Mouse (Mus musculus): Measurements from ENCODE around the gene Epn3. TPM values are rescaled to one million over a fixed set of nuclear protein-coding genes. Genes with fewer than 3 reads are reported as not detected.

Gene Epn3
- total RNA-seq, 2 experiments from 2014 or later: not detected

DNA sequence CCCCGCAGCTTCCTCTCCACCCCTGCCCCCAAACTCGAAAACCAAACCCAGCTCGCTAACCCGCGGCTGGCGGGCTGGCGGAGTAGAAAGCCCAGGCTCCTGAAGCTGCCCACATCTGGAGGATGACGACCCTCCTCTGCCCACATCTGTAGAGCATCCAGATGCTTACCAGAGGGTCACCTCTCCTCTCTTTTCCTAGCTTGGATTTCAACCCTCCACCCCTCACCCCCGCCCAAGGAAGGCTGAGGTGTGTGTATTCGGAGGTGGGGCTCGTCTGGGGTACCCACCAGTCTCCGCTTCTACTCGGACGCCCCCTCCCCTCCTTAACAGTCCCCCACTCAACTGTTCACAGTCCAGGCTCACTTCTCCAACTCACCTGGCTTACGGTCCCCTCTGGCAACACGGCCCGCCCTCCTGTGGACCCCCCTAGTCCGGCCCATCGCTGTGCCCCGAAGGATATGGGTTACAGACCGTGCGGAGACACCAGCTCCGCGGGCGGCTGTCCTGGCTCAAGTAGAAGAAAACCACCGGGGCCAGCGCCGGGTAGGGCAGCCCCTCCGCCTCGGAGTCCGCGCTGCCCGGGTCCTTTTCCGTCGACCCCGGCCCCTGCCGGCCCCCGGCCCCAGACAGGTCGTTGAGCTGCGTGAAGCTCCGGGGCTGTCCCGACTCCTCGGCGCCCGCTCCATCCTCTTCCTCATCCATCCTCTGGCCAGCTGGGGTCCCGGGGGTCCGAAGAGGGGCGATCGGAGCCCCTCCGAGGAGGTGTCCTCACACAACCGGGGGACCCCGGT is 26.7 kb downstream of the Epn3 start:
- ATAC-seq (replicated peaks; ENCODE audit: low FRiP score, low TSS enrichment, poor library complexity, severe bottlenecking): no peak

DNA sequence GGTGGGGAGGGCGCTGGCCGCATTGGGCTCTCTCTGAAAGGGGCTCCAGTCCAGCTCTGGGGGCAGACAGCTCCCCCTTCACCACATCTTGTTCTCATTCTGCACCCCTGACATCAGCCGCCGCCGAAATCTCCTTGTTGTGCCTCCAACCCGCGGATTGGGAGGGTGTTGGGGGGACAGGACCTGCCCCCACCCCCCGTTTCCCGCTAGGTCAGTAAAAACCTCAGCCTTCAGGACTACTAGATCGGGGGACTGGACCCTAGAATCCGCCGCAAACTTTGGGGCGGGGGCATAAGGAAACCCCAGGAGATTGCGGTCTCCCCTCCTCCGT is 27.2 kb downstream of the Epn3 start:
- ATAC-seq (replicated peaks; ENCODE audit: low FRiP score, low TSS enrichment, poor library complexity, severe bottlenecking): no peak

DNA sequence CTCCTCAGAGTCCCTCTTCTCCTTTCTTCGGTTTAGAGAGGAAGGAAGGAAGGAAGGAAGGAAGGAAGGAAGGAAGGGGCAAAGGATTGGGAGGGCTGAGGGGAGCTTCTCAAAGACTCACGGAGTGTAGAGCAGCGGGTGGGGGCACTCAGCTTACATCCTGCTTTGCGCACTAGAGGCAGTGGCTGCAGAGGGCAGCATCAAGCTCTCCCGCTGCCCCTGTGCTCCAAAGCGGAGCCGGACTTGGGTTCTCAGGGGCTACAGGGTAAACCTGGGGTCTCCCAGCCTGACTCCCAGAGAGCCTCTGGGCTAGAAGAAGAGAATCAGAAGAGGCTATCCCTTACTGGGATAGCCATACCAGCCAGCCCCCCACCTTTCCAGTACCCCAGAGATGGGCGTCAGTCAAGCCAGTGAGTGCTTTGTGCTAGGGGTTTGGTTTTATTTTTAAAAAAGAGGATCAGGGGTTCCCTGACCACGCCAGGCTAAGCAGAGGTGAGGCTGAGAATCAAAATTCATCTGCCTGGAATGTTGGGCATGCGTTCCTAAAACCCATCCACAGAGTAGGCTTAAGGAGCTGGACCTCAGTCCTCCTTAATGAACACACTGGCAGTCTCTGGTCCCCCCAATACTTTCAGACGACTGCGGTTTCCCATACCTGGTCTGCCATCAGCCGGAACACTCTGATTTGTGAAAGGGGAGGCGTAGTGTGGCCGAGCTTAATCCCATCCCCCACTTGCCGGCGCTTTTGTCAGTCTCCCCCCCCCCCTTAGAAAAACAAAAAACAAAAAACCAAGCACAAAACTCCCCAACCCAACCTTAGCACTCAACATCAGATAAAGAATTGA is 27.8 kb downstream of the Epn3 start:
- ATAC-seq (replicated peaks; ENCODE audit: low FRiP score, low TSS enrichment, poor library complexity, severe bottlenecking): no peak

DNA sequence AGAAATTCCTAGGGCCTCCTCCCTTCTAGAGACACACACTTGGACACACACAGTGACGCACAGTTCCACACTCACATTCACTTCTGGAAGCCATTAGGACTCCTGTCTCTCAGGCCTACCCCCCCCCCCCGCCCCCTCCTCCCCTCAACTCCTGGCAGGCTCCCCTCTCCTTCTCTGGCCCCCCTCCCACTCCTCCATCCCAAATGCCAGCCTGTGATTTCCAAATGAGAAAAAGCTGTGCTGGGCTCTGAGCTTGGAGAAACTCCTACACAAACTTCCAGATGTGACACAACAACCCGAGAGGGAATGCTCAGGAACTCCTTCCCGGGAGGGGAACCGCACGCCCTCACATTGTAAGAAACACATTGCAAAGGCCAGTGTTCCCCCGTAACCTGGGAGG is 29.4 kb downstream of the Epn3 start:
- ATAC-seq (replicated peaks; ENCODE audit: low FRiP score, low TSS enrichment, poor library complexity, severe bottlenecking): no peak

DNA sequence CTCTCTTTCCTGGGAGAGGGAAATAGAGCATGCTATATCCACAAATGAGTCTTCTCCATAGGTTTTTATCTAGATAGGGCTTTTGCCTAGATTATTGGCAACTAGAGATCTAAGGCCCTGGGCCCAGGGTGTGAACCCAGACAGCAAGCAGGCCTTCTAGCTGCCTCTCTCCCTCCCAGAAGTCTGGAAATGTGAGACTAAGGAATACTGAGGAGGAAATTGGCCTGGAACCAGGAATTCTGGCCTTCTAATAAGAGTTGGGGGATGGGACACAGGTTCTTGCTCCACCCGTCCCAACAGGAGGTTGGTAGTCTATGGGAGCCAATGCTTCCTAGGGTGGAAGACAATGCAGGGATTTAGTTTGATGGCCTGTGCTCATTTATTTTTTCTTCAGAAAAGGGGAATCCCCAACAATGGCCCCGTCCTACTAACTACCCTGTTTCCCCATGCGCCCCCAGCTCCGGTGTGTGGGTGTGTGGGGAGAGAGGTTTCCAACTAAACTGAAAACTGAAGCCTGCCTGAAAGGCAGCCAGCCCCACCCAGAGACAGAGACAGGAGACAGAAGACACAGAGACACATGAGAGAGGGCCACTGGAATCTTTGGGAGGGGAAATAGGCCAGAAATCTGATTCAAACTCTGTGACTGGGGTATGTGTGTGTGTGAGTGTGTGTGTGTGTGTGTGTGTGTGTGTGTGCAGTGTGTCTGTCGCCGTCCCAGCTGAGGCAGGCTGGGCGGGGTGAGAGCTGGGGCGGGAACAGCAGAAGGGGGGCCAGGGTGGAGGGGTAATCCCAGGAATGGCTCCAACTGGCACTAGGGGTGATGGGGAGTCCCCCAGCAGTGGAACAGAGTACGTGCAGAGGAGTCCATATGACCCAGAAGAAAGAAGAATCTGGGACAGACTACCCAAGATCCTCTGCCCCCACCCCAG is 30.4 kb downstream of the Epn3 start:
- ATAC-seq (replicated peaks; ENCODE audit: low FRiP score, low TSS enrichment, poor library complexity, severe bottlenecking): no peak

DNA sequence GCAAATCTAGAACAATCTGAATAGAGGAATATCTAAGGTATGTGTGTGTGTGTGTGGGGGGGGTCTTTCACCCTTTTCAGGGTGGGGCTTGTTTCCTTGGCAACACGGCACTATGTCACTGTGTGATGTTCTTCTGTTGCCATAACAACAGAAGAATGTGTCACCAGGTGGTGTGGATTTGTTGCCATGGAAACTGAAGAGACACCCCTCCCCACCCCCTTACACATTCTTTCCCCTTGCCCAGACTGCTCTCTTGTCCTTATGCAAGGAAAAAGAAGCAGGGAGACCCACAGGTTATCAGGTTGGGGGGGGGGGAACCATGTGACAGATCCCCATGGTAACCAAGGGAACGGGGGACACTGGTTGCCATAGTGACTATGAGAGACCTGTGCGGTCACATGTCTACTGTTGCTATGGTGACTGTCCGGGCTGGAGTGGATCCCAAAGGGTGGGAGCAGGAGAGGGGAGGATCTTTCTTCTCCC is 31.2 kb downstream of the Epn3 start:
- ATAC-seq (replicated peaks; ENCODE audit: low FRiP score, low TSS enrichment, poor library complexity, severe bottlenecking): no peak

DNA sequence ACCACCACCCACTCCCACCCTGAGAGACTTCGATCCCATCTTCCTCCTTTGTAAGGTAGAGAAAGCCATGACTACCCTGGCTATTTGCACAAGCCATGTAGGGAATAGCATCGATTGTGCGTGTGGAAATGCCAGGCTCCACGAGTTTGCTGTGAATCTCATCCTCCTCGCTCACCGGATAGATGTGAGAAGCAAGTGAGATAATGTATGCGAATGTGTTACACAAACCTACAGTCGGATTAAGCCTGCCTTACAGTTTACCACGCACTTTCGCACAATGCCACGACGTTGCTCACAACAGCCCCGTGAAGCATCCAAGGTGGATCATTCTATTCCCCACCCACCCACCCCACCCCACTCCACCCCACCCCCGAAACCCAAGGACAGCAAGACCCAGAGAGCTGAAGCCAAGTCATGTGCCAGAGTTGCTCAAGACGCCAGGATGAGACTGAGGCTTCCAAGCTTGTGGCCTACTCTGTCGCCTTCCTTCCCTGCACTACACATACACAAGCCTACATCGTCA is 33.4 kb downstream of the Epn3 start:
- no peak for ATAC-seq (replicated peaks; ENCODE audit: low FRiP score, low TSS enrichment, poor library complexity, severe bottlenecking)

DNA sequence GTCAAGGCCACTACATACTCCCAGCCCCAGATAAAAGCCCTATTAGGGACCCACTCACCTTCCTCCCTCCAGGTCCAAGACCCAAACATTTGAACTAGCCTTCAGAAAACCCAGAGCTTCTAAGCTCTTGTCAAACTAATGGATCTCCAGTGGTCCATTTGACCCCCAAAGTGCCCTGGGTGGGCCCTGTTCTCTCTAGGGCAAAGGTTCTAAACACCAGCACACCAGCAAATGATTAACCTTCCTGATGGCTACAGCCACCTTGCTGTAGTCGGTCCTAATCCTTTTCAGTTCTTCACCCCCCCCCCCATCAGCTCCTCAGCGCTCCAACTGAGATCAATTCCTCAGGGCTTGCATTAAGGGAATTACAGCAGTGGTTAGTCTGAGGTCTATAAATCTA is 35.6 kb downstream of the Epn3 start:
- ATAC-seq (replicated peaks; ENCODE audit: low FRiP score, low TSS enrichment, poor library complexity, severe bottlenecking): no peak

DNA sequence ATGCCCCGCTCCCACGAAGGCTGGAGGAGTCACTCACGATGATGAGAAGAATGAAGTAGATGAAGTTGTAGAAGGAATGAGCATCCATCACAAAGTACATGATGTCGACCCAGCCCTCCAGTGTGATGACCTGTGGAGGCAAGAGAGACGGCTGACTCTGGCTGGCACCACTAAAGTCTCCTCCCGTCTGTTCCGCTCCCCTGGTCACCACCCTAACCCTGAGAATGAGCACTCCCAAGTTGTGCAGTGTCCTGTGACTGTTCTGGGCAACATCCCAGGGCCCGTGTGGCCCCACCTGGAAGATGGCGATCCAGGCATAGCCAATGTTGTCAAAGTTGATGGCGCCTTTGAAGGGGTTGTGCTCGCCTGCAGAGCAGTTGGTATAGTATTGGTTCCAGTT is 37.9 kb downstream of the Epn3 start:
- ATAC-seq (replicated peaks; ENCODE audit: low FRiP score, low TSS enrichment, poor library complexity, severe bottlenecking): no peak

DNA sequence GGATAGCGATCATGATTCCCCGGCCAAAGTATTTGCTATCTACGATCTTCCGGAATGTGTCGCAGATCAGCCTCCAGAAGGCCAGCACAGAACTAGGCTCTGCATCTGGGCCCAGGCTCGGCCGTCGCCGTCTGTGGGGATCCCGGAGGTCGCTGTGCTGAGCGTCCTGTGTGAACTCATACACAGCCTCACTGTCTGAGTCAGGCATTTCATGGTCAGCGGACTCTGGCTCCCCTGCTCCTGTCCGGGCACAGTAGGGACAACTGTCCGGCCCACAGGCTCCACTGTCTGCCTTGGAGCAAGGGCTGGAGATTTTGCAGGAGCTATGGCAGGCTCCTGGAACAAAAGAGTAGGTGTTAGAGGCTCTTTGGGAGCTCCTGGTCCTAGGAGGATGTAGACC is 42.8 kb downstream of the Epn3 start:
- ATAC-seq (replicated peaks; ENCODE audit: low FRiP score, low TSS enrichment, poor library complexity, severe bottlenecking): no peak

DNA sequence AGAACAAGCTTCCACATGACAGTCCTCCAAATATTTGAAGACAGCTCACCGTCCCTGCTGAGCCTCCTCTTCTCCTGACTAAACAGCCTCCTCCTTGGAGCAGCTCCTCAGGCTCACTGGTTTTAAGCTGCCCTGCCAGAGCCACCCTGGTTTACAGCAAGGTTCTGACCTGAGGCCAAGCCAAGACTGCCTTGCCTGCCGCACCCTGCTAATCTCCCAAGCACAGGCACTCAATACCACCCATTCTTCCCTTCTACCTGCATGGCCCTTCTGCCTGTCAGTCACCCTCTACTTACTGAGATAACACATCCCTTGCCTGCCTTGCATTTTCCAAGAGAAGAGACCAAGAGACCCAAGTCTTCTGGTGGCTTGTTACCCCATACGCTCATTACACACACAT is 43.4 kb downstream of the Epn3 start:
- ATAC-seq (replicated peaks; ENCODE audit: low FRiP score, low TSS enrichment, poor library complexity, severe bottlenecking): peak; percentile 95

DNA sequence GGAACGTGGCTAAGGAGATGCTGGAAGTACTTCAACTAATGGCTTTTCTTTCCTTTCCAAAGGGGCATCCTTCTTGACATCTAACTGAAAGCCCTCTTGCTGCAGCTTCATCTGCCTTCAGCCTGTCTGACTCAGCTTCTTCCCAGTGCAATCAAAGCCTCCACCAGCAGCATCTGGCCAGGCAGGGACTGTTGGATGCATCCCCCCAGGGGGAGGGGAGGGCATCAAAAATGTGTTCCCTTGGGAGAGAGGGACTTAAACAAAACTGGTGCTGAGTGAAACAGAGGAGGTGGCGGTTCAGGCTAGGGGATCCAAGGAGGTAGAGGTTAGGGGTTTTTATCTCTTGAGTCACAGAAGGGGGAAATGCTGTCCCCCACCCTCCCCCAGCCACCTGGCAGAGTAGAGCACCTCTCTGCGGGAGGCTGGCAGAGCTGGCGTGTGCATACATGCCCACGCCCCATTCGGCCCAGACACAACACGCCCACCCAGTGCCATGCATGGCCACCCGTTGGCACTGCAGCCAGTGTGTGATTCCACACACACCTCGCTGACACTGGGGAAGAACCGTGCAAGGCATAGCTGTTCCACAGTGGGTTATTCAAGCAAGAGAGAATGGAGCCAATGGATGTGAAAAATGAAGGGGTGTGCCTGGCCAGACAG is 44.5 kb downstream of the Epn3 start:
- ATAC-seq (replicated peaks; ENCODE audit: low FRiP score, low TSS enrichment, poor library complexity, severe bottlenecking): peak; percentile 51

DNA sequence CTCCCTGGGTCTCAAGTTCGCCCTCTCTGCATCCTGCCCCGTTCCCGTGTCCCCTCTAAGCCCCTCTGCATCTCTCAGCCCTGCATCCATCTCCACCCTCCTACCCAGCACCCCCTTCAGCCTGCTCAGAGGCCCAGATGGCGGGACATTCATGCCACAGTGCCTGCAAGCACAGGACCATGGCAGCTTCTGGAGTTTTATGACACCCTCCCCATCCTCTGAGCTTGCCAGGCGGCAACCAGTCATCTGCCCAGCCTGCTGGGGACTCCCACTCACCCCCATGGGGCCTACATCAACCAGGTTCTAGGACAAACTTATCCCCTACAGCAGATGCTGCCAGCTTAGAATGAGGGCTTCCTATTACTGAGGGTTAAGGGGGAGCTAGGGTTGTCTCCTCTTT is 45.0 kb downstream of the Epn3 start:
- ATAC-seq (replicated peaks; ENCODE audit: low FRiP score, low TSS enrichment, poor library complexity, severe bottlenecking): no peak

DNA sequence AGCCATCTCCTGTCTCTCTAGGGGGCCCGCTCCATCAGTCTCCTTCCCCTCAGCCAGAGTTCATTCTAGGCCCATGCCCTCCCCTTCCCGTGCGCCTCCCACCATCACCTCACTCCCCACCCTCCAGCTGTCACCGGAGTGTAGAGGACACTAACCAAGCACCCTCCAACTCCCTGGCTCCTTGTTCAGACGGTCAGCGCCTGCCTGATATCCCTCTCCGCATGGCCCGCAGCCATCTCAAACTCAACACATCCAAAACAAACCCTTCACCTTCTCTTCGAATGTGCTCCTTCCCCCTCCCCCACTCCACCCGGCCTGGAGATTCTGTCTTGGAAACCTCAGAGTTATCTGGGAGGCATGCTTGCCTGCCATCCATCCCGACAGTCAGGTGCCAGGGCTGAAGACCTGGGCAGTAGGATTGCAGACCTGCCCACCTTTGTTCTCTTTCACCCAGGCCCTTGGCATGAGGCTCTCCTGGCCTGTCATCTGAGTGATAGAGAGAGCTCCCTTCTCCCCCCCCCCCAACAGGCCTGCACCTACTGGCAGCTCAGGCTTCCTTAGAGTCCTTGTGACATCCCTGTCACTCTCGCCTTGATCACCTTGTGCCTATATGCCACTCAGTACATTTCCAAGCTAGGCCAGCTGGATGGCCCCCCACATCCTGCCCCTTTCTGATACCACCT is 48.5 kb downstream of the Epn3 start:
- no peak for ATAC-seq (replicated peaks; ENCODE audit: low FRiP score, low TSS enrichment, poor library complexity, severe bottlenecking)

DNA sequence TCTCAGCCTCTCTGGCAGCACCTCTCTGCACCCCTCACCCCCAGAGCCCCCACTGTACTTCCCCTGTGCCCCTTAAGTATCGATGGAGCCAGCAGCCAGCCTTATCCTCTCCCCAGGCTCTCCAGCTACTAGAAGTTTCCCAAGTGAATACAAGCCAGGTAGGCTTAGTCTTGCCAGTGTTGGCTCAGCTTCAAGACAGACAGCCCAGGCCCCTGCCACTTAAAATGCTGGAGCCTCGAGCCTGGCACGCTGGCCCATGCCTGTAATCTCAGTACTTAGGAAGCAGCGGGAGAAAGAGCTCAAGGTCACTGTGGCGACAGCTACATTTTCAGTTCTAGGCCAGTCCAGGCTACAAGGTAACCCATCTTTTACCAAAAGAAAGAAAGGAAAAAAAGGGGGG is 49.9 kb downstream of the Epn3 start:
- no peak for ATAC-seq (replicated peaks; ENCODE audit: low FRiP score, low TSS enrichment, poor library complexity, severe bottlenecking)

DNA sequence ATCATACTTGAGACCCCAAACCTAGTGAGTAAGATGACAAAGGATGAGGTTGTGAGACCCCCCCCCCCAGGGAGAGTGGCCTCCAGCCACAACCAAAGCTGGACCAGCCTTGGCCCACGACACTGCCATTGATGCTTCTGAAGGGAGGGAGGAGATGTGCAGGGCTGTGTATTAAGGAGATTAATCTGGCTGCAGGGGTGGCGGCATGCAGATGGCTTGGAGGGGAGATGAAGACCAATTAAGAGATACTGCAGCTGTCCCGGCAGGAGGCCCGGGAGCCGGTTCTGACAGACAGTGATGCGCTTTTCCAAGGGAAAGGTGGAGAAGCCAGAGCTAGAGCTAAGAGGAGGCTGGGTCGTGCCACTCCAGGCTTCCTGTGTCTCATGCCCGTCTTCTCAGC is 50.5 kb downstream of the Epn3 start:
- no peak for ATAC-seq (replicated peaks; ENCODE audit: low FRiP score, low TSS enrichment, poor library complexity, severe bottlenecking)

DNA sequence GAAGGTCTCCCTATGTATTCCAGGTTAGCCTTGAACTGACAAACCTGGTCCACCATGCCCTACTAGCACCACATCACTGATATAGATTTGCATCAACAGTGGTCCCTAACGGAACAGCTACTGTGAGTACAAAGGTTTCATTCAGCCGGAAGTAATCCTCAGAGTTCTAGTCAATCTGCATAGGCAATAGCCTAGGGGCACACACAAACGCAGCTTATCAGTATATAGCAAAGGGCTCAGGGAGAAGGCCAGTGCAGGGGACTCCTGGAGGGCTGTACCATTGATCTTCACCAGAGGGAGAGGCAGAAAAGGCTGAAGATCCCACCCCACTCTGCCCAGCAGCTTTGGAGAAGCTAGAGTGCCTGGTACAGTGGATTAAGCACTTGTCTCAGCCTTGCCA is 52.8 kb downstream of the Epn3 start:
- ATAC-seq (replicated peaks; ENCODE audit: low FRiP score, low TSS enrichment, poor library complexity, severe bottlenecking): 0 out of 2 replicates have a peak, but pooled peaks have one; percentile 39

DNA sequence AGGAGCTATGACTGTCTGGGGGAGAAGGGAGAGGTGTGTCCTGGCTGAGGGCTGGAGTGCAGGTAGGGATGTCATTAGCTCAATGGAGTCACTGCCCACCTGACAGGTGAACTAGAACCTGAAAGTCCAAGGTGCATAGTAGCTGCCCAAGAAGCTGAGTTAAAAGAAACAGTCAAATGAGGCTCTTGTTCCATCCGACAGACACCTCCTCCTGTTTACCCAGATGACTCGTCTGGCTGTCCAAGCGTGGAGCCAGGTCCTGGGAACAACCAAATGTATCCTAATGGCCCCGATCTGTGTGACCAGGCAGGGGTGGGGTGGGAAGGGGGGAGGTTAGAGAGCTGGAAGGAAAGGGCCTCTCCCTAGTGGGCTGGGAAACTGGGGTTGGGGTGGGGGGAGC is 54.5 kb downstream of the Epn3 start:
- no peak for ATAC-seq (replicated peaks; ENCODE audit: low FRiP score, low TSS enrichment, poor library complexity, severe bottlenecking)

DNA sequence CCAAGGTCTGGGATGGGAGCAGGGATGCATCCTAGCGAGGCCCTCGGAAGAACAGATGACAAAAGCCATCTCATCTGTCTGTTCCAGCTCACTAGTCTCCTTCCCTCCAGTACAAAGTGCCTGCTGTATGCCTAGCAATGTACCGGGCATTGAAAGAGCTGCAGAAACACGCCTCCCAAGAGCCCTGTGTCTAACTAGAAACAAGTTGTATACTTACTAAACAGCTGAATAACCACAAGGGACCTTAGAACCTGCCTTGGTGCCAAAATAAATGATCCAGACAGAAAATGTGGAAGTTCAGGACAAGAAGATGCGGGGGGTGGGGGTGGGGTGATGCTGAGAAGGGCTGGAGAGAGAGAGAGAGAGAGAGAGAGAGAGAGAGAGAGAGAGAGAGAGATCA is 54.9 kb downstream of the Epn3 start:
- ATAC-seq (replicated peaks; ENCODE audit: low FRiP score, low TSS enrichment, poor library complexity, severe bottlenecking): no peak
